Mouse (Mus musculus) olfactory bulb, adult 2 months (tissue): Measurements from ENCODE around the gene Fam57b.

ENCODE experiments used
- CTCF ChIP-seq: fragments of 200-500 bp; IDR thresholded peaks from 2 replicates; pipeline ENCODE4 v1.5.1; 2012; ENCODE audit warnings: low read depth, mild to moderate bottlenecking, low read length, moderate library complexity; ENCODE audit not compliant: insufficient read depth
- POLR2A ChIP-seq: fragments of 200-500 bp; IDR thresholded peaks from 2 replicates; pipeline ENCODE4 v1.6.1; 2012; ENCODE audit warnings: mild to moderate bottlenecking, low read depth, low read length, moderate library complexity; ENCODE audit not compliant: insufficient read depth

- TF ChIP-seq CTCF (no peak), POLR2A (no peak)
These were observed 52.7 kb downstream of the Fam57b start for GRCm38 (mm10) chr7:126850161-126850560.
